In the genomic region with DNA sequence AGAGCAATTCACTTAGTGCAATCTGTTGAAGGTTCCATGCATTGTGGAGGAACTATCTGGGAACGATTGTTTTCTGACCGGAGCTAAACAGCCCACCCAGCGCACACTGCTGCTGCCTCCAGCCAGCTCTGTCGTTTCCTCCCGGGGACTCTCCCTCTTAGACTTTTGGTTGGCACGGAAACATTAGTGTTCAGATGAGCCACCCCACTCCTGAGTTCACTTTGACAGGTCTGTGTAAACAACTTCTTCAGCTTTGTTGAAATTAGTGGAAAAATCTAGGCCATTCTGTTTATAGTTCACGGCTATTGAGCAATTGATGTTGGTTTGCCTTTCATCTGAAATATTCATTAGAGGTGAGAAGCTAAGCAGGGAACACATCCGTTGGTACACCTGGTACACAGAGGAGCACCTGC, we compare ENCODE assay signal across 10 mouse cellular contexts. TPM values are rescaled to one million over a fixed set of nuclear protein-coding genes. Genes with fewer than 3 reads are reported as not detected.
DNase-seq lines count a peak whose midpoint lies in the region; ATAC-seq and TF ChIP-seq lines count a peak whose summit lies in the region.
"Had no signal": no experiment of that assay in that cellular context is flagged by ENCODE, and none has a peak within 500 bp of the region (broad histone marks: within the 10 kb centered on the region; RNA-seq: fewer than 3 reads in every experiment).

No protein-coding gene starts in this region.

- no peak for TF ChIP-seq CTCF in forebrain, postnatal 0 days (IDR thresholded peaks at IDR 0.05; ENCODE audit: low read depth)

- no peaks in the 10 kb centered on the region for H3K36me3 ChIP-seq in forebrain, postnatal 0 days (ENCODE audit: insufficient read depth)
- no peaks in the 10 kb centered on the region for H3K36me3 ChIP-seq in forebrain, embryonic 14.5 days (ENCODE audit: control insufficient read depth, insufficient read depth, low read length)
- H3K36me3 ChIP-seq in kidney, embryonic 15.5 days: no peaks in the 10 kb centered on the region
- H3K36me3 ChIP-seq in midbrain, embryonic 10.5 days: no peaks in the 10 kb centered on the region

- no peaks in the 10 kb centered on the region for H3K9me3 ChIP-seq in forebrain, postnatal 0 days (ENCODE audit: low read length)
- no peaks in the 10 kb centered on the region for H3K9me3 ChIP-seq in forebrain, embryonic 14.5 days (replicated peaks; ENCODE audit: control insufficient read depth, low read length)
- no peaks in the 10 kb centered on the region; the same call in 1 of the 2 replicates for H3K9me3 ChIP-seq in kidney, embryonic 15.5 days (replicated peaks)
- H3K9me3 ChIP-seq in midbrain, embryonic 10.5 days (replicated peaks): no peaks in the 10 kb centered on the region

- 9% methylated on average over 8 of the region's 8 CpGs for WGBS in forebrain, postnatal 0 days
- WGBS in forebrain, embryonic 14.5 days: 18% methylated on average over 8 of the region's 8 CpGs
- 23% methylated on average over 8 of the region's 8 CpGs for WGBS in kidney, embryonic 15.5 days
- 54% methylated on average over 8 of the region's 8 CpGs for WGBS in midbrain, embryonic 10.5 days

- no peak overlapping the region for H3K4me2 ChIP-seq in forebrain, postnatal 0 days (ENCODE audit: low read depth)
- H3K4me2 ChIP-seq in forebrain, embryonic 14.5 days (ENCODE audit: low read length): no peak overlapping the region
- H3K4me2 ChIP-seq in kidney, embryonic 15.5 days: no peak overlapping the region

- ATAC-seq in forebrain, postnatal 0 days: peak; percentile 51
- no peak for ATAC-seq in forebrain, embryonic 14.5 days
- ATAC-seq in kidney, embryonic 15.5 days (replicated peaks; ENCODE audit: low FRiP score): no peak
- no peak for ATAC-seq in cerebellum, adult (ENCODE audit: insufficient number of reproducible peaks, low FRiP score, low TSS enrichment)
- ATAC-seq: intestine, embryonic 16.5 days had no signal

- 0 out of 2 replicates have a peak overlapping the region, but pooled peaks have one; percentile 3 for H3K27ac ChIP-seq in forebrain, postnatal 0 days (ENCODE audit: low read depth, low read length)
- no peak overlapping the region for H3K27ac ChIP-seq in forebrain, embryonic 14.5 days (ENCODE audit: low read depth, low read length)
- H3K27ac ChIP-seq in brown adipose tissue, adult 24 weeks (replicated peaks; ENCODE audit: low read depth, low read length): 0 out of 2 replicates have a peak overlapping the region, but pooled peaks have one; percentile 33
- H3K27ac ChIP-seq in kidney, embryonic 15.5 days: peak overlapping the region; percentile 54
- H3K27ac ChIP-seq in midbrain, embryonic 10.5 days (replicated peaks): peak overlapping the region; percentile 60; the same call in 1 of the 2 replicates

- H3K4me1 ChIP-seq in forebrain, postnatal 0 days (ENCODE audit: insufficient read depth): 0 out of 2 replicates have a peak, but pooled peaks cover 4% of the 10 kb centered on the region
- H3K4me1 ChIP-seq in forebrain, embryonic 14.5 days (ENCODE audit: control insufficient read depth, insufficient read depth, low read length): peaks cover 22% of the 10 kb centered on the region
- H3K4me1 ChIP-seq in brown adipose tissue, adult 24 weeks (ENCODE audit: control insufficient read depth, insufficient read depth, insufficient read length, low read length): peaks cover 32% of the 10 kb centered on the region
- peaks cover 44% of the 10 kb centered on the region for H3K4me1 ChIP-seq in kidney, embryonic 15.5 days
- H3K4me1 ChIP-seq in midbrain, embryonic 10.5 days: peaks cover 59% of the 10 kb centered on the region

- H3K27me3 ChIP-seq in forebrain, postnatal 0 days (ENCODE audit: insufficient read depth, low read length): no peaks in the 10 kb centered on the region
- no peaks in the 10 kb centered on the region for H3K27me3 ChIP-seq in forebrain, embryonic 14.5 days (replicated peaks; ENCODE audit: control insufficient read depth, insufficient read depth, low read length)
- H3K27me3 ChIP-seq in kidney, embryonic 15.5 days: no peaks in the 10 kb centered on the region
- no peaks in the 10 kb centered on the region; the same call in 1 of the 2 replicates for H3K27me3 ChIP-seq in midbrain, embryonic 10.5 days (ENCODE audit: low read depth, poor library complexity, severe bottlenecking)

- no peak overlapping the region for H3K4me3 ChIP-seq in forebrain, postnatal 0 days (ENCODE audit: low read depth, low read length)
- H3K4me3 ChIP-seq in forebrain, embryonic 14.5 days (ENCODE audit: low read depth, low read length): no peak overlapping the region
- no peak overlapping the region for H3K4me3 ChIP-seq in brown adipose tissue, adult 24 weeks (ENCODE audit: insufficient read depth, low read depth, low read length)
- H3K4me3 ChIP-seq in kidney, embryonic 15.5 days (replicated peaks): no peak overlapping the region
- no peak overlapping the region for H3K4me3 ChIP-seq in midbrain, embryonic 10.5 days

- no peak for DNase-seq in forebrain, postnatal 0 days
- no peak for DNase-seq in forebrain, embryonic 14.5 days (ENCODE audit: low spot score)
- no peak for DNase-seq in midbrain, embryonic 10.5 days (ENCODE audit: low spot score)
- no peak for DNase-seq in right cerebral cortex, postnatal 25 days
- no peak for DNase-seq in spleen, postnatal 4 days (ENCODE audit: low spot score in 2 of 2)

- H3K9ac ChIP-seq in forebrain, postnatal 0 days: no peak overlapping the region
- H3K9ac ChIP-seq in forebrain, embryonic 14.5 days (ENCODE audit: low read length): no peak overlapping the region
- H3K9ac ChIP-seq in kidney, embryonic 15.5 days: no peak overlapping the region

RNA-seq across cellular contexts. Expression of gene Limch1, which starts 53.0 kb away (rescaled TPM):
- 114 and 133 TPM in 2 replicates for total RNA-seq in forebrain, postnatal 0 days (2014; rRNA removed)
- 49.5 and 62.8 TPM in 2 replicates for polyA plus RNA-seq in forebrain, postnatal 0 days (2015; fragmentation: Nextera tagmentation; extraction: Ambion mirVana)
- polyA plus RNA-seq in forebrain, embryonic 14.5 days (2014; fragmentation: Nextera tagmentation; extraction: Ambion mirVana): 55.6 and 77.6 TPM in 2 replicates
- 15.4 and 18.3 TPM in 2 replicates for polyA plus RNA-seq in brown adipose tissue, adult 24 weeks (2012; ENCODE audit: insufficient read depth, insufficient read length, missing spikeins)
- polyA plus RNA-seq in kidney, embryonic 15.5 days (2015; fragmentation: Nextera tagmentation; extraction: Ambion mirVana): 35.1 and 39.1 TPM in 2 replicates
- 33.2 and 37.2 TPM in 2 replicates for polyA plus RNA-seq in midbrain, embryonic 10.5 days (2016; fragmentation: Nextera tagmentation; extraction: Ambion mirVana)
- total RNA-seq: monocyte, adult 5-6 weeks had no signal
